Mouse (Mus musculus): ENCODE measurements around the gene Pde1c. TPM values are rescaled to one million over a fixed set of nuclear protein-coding genes. Genes with fewer than 3 reads are reported as not detected.
A peak's percentile ranks its signal among the peaks of the same experiment; 100 is the strongest.
"Not testable (repeated sequence)": the region's sequence is repeated elsewhere in the genome, so short reads cannot be mapped to it uniquely, and the experiment has no call there.

The Pde1c gene
- total RNA-seq (2021) = 10 to 100 TPM; 64.9 to 85.7 TPM
- 9.7 and 22.7 TPM in 2 replicates for polyA plus RNA-seq (2012; rRNA removed)
- long read RNA-seq, full-length matches to known transcripts = 13 of 29 reads
- long read RNA-seq, partial matches to known transcripts = 8 of 29 reads
- long read RNA-seq, other reads (novel, unspliced or antisense) = 8 of 29 reads

GRCm38 (mm10) chr6:56568470-56569372, at the start of gene Pde1c:
TSS of gene Pde1c (minus strand) at chr6:56569103.
- peaks cover 2% of the 10 kb centered on the region; the same call in 1 of the 2 replicates for H3K27me3 ChIP-seq (ENCODE audit: control insufficient read depth, insufficient read depth, low read length)
- peak within 1 kb of the TSS; percentile 29 for H3K9ac ChIP-seq (ENCODE audit: low read depth, low read length)
- peak; percentile 40 to 59 for DNase-seq
- no peaks in the 10 kb centered on the region for H3K4me1 ChIP-seq (ENCODE audit: control insufficient read depth, insufficient read depth, low read length)
- intact Hi-C loops (cut with DNase I) = no loop called here
- H3K27ac ChIP-seq = no peak within 1 kb of the TSS
- TF ChIP-seq POLR2A (IDR thresholded peaks at IDR 0.05; ENCODE audit: insufficient read depth, low read depth, low read length) (no peak), EP300 (IDR thresholded peaks at IDR 0.05; ENCODE audit: insufficient read depth, low read depth, low read length) (no peak), CTCF (IDR thresholded peaks at IDR 0.05) (no peak)
- no peaks in the 10 kb centered on the region for H3K36me3 ChIP-seq (ENCODE audit: control insufficient read depth, insufficient read depth, low read length)
- peak within 1 kb of the TSS; percentile 58 for H3K4me3 ChIP-seq
- H3K79me2 ChIP-seq (replicated peaks; ENCODE audit: control insufficient read depth, insufficient read depth, low read length) = no peaks in the 10 kb centered on the region
- WGBS = 1% methylated on average over 48 of the region's 48 CpGs

DNA sequence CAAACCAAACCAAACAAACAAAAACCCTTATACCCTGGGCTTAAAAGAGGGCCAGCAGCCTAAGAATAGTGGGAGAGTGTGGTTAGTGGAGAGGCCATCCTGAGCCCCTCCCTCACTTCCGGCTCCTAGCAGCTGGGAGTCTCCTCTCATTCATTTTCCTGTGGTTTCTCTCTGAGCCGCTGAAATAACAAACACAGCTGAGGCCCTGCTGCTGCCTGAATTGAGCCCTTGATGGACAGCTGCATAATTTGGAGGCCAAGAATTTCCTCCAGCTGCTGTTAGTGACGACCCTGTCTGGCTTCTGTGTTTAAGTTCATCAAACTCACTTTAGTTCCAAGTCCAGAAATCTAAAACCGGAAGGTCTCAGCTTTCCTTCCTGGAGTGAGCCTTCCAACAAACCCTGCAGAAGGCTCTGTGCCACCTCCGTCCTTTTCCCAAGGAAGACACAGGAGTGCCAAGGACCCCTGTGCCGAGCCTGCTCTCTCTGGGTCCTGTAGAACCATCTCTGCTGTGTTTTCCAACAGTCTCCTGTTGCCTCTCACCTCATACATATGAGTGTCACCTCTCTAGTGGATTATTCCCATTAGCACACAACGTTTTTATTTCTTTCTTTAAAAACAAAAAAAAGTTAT, 48.2 kb upstream of the Pde1c start:
- H3K27me3 ChIP-seq (ENCODE audit: control insufficient read depth, insufficient read depth, low read length) = no peaks in the 10 kb centered on the region
- H3K27ac ChIP-seq = no peak overlapping the region
- TF ChIP-seq POLR2A (IDR thresholded peaks at IDR 0.05; ENCODE audit: insufficient read depth, low read depth, low read length) (no peak), EP300 (IDR thresholded peaks at IDR 0.05; ENCODE audit: insufficient read depth, low read depth, low read length) (no peak), CTCF (IDR thresholded peaks at IDR 0.05) (no peak)
- H3K36me3 ChIP-seq (ENCODE audit: control insufficient read depth, insufficient read depth, low read length) = no peaks in the 10 kb centered on the region
- no peak overlapping the region for H3K4me3 ChIP-seq
- 17% methylated on average over 7 of the region's 7 CpGs for WGBS
- H3K9ac ChIP-seq (ENCODE audit: low read depth, low read length) = no peak overlapping the region
- peak; percentile 18 to 20 for DNase-seq
- H3K79me2 ChIP-seq (replicated peaks; ENCODE audit: control insufficient read depth, insufficient read depth, low read length) = no peaks in the 10 kb centered on the region
- intact Hi-C loops (cut with DNase I) = no loop called here
- peaks cover 4% of the 10 kb centered on the region for H3K4me1 ChIP-seq (ENCODE audit: control insufficient read depth, insufficient read depth, low read length)

DNA sequence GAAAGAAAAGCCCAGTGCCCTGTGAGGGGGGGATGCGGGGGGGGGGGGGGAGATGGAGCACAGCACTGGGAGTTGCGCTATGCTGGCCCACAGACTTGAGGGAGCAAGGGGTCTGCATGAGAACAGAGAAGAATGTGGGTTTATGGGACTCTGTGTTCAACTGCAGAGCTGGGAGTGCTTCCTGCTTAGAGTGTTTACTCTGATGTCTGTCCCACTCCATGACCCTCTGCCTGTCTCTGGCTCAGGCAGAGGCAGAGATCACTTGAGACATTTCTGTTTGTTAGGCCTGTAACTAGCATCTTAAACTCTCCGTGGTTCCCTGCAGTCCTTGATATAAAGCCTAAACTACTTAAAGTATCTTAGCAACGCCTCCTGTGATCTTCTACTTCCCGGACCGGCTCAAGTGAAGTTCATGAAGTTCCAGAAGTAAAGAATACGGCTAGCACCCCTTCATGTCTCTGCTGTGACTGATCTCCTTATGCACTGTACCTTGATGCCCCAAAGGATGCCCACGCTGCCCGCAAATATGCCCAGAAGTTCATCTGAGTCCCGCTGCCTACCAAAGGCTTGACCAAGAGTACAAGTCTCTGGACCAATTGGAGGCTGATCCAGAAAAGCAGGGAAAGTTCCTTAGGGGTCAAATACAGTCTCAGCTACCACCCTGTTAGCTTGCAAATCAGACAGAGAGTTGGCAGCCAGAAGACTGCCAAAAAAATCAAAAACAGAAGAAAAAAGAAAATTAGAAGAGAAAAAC, 47.5 kb upstream of the Pde1c start:
- Histone ChIP-seq H3K9ac (ENCODE audit: low read depth, low read length) (no peak overlapping the region), H3K4me3 (no peak overlapping the region)
- intact Hi-C loops (cut with DNase I) = no loop called here

GRCm38 (mm10) chr6:56609529-56609928, 40.6 kb upstream of the Pde1c start:
- 67% methylated on average over 1 of the region's 1 CpGs for WGBS
- not testable (repeated sequence) for H3K79me2 ChIP-seq (replicated peaks; ENCODE audit: control insufficient read depth, insufficient read depth, low read length); DNase-seq; H3K4me1 ChIP-seq (ENCODE audit: control insufficient read depth, insufficient read depth, low read length); H3K4me3 ChIP-seq; H3K27ac ChIP-seq; H3K27me3 ChIP-seq (ENCODE audit: control insufficient read depth, insufficient read depth, low read length); H3K36me3 ChIP-seq (ENCODE audit: control insufficient read depth, insufficient read depth, low read length); H3K9ac ChIP-seq (ENCODE audit: low read depth, low read length)
- intact Hi-C loops (cut with DNase I) = loop anchor here (2.0 kb wide), 1 partner anchor 543 kb away; no protein-coding TSS in a partner anchor

More for the DNA sequence above, 47.5 kb upstream of the Pde1c start:
- Histone ChIP-seq H3K36me3 (ENCODE audit: control insufficient read depth, insufficient read depth, low read length) (no peaks in the 10 kb centered on the region), H3K79me2 (replicated peaks; ENCODE audit: control insufficient read depth, insufficient read depth, low read length) (no peaks in the 10 kb centered on the region), H3K27me3 (ENCODE audit: control insufficient read depth, insufficient read depth, low read length) (no peaks in the 10 kb centered on the region), H3K27ac (no peak overlapping the region), H3K4me1 (ENCODE audit: control insufficient read depth, insufficient read depth, low read length) (peaks cover 4% of the 10 kb centered on the region)
- TF ChIP-seq POLR2A (IDR thresholded peaks at IDR 0.05; ENCODE audit: insufficient read depth, low read depth, low read length) = no peak
- 62% methylated on average over 10 of the region's 10 CpGs for WGBS
- DNase-seq = no peak

DNA sequence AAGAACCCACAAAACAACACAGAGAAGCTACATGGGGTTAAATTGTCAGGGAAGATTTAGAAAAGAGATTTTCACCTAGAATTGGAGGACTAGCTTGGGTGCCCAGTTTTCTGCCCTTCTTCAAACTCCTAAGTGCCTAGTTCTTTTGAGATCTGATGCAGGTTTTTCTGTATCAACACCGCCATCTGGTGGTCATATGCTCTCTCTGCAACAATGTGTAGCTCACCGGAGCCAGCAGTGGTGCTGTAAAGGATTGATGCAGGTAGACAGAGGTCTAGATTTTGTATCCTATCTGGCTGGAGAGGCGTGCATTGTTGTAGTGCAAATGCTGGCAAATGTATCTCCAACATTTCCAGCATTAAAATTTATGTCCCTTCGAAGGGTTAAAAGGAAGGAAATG, 39.4 kb upstream of the Pde1c start:
- WGBS = 5% methylated on average over 4 of the region's 4 CpGs
- Histone ChIP-seq H3K79me2 (replicated peaks; ENCODE audit: control insufficient read depth, insufficient read depth, low read length) (no peaks in the 10 kb centered on the region), H3K27ac (no peak overlapping the region), H3K36me3 (ENCODE audit: control insufficient read depth, insufficient read depth, low read length) (no peaks in the 10 kb centered on the region), H3K4me1 (ENCODE audit: control insufficient read depth, insufficient read depth, low read length) (no peaks in the 10 kb centered on the region), H3K27me3 (ENCODE audit: control insufficient read depth, insufficient read depth, low read length) (no peaks in the 10 kb centered on the region), H3K9ac (ENCODE audit: low read depth, low read length) (no peak overlapping the region), H3K4me3 (no peak overlapping the region)
- intact Hi-C loops (cut with DNase I) = loop anchor here (1.0 to 2.0 kb wide), 2 partner anchors 127 to 541 kb away; no protein-coding TSS in a partner anchor
- DNase-seq = peak; percentile 38 to 51
- TF ChIP-seq CTCF (IDR thresholded peaks at IDR 0.05) (peak; percentile 92), POLR2A (IDR thresholded peaks at IDR 0.05; ENCODE audit: insufficient read depth, low read depth, low read length) (no peak), EP300 (IDR thresholded peaks at IDR 0.05; ENCODE audit: insufficient read depth, low read depth, low read length) (0 out of 2 replicates have a peak, but pooled peaks have one; percentile 25)

Data from heart, adult 2 months (tissue).